Mouse (Mus musculus): ENCODE results near the gene Slc25a19.

Slc25a19 gene

GRCm38 (mm10) chr11:115640311-115640828 is 12.3 kb upstream of the Slc25a19 start:
- DNase-seq, result no peak

GRCm38 (mm10) chr11:115639540-115639939 is 11.4 kb upstream of the Slc25a19 start:
- DNase-seq, result no peak

- DNase-seq, result no peak
Measured at GRCm38 (mm10) chr11:115638498-115639409, 10.7 kb upstream of the Slc25a19 start.

GRCm38 (mm10) chr11:115636960-115637359 is 8.9 kb upstream of the Slc25a19 start:
- DNase-seq, result no peak

GRCm38 (mm10) chr11:115635484-115635883 is 7.4 kb upstream of the Slc25a19 start:
- no peak for DNase-seq

- no peak for DNase-seq
Measured at GRCm38 (mm10) chr11:115635041-115635440, 6.9 kb upstream of the Slc25a19 start.

GRCm38 (mm10) chr11:115634109-115634508 is 6.0 kb upstream of the Slc25a19 start:
- no peak for DNase-seq

- DNase-seq, result no peak
Measured at GRCm38 (mm10) chr11:115632862-115633261, 4.8 kb upstream of the Slc25a19 start.

- DNase-seq, result no peak
Measured at GRCm38 (mm10) chr11:115632247-115632646, 4.2 kb upstream of the Slc25a19 start.

GRCm38 (mm10) chr11:115631505-115631890 is 3.4 kb upstream of the Slc25a19 start:
- DNase-seq, result peak; percentile 59

- peak; percentile 55 for DNase-seq
Measured at GRCm38 (mm10) chr11:115630532-115631504, 2.7 kb upstream of the Slc25a19 start.

GRCm38 (mm10) chr11:115629734-115630531 is 1.8 kb upstream of the Slc25a19 start:
- DNase-seq, result peak; percentile 44

- peak; percentile 51 for DNase-seq
Measured at GRCm38 (mm10) chr11:115628465-115629101, 488 bp upstream of the Slc25a19 start.

- DNase-seq, result peak; percentile 52
Measured at GRCm38 (mm10) chr11:115626824-115627616, 1.1 kb downstream of the Slc25a19 start.

GRCm38 (mm10) chr11:115625877-115626276 is 2.2 kb downstream of the Slc25a19 start:
- peak; percentile 40 for DNase-seq

- DNase-seq, result peak; percentile 38
Measured at GRCm38 (mm10) chr11:115623487-115624070, 4.5 kb downstream of the Slc25a19 start.

GRCm38 (mm10) chr11:115619949-115620348 is 8.1 kb downstream of the Slc25a19 start:
- peak; percentile 14 for DNase-seq

- DNase-seq, result peak; percentile 11
Measured at GRCm38 (mm10) chr11:115618732-115619516, 9.2 kb downstream of the Slc25a19 start.

- DNase-seq, result no peak
Measured at GRCm38 (mm10) chr11:115618001-115618400, 10.1 kb downstream of the Slc25a19 start.

- no peak for DNase-seq
Measured at GRCm38 (mm10) chr11:115616893-115617292, 11.2 kb downstream of the Slc25a19 start.

Measured in cerebellum, adult 9-11 months (tissue).